Mouse (Mus musculus): ENCODE measurements around the gene Slc6a5. TPM values are rescaled to one million over a fixed set of nuclear protein-coding genes. Genes with fewer than 3 reads are reported as not detected.

Slc6a5 gene
- 5.2 and 5.4 TPM in 2 replicates for polyA plus RNA-seq (2014; fragmentation: Nextera tagmentation; extraction: Ambion mirVana)

DNA sequence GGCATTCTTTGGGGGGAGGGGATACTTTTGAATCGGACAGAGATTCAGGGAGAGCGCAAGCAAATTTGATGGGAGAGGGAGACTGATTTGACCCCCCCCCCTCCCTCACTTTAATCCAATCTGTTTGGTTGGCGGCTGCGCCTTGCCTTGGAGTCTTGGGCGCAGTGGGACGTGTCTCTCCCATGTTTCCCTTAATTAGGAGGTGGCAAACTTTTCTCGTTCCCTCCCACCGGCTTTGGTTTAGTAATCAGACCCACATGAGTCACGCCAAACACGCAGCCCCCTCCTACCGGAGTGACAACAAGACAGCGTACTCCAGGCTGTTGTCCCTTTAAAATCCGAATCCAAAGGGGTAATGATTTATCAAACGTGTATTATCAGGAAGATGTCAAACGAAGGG, at the start of gene Slc6a5:
Gene Slc6a5, plus strand, starts transcription at position 297 of the 400 bp plus-strand sequence.
- Histone ChIP-seq H3K27me3 (ENCODE audit: control insufficient read depth, insufficient read depth, low read length) (peaks cover 96% of the 10 kb centered on the region), H3K4me3 (ENCODE audit: low read depth, low read length) (peak within 1 kb of the TSS; percentile 35), H3K36me3 (ENCODE audit: control insufficient read depth, insufficient read depth, low read length) (no peaks in the 10 kb centered on the region), H3K4me1 (replicated peaks; ENCODE audit: control insufficient read depth, insufficient read depth, low read length) (no peaks in the 10 kb centered on the region; the same call in 1 of the 2 replicates), H3K4me2 (replicated peaks; ENCODE audit: low read depth, low read length) (peak within 1 kb of the TSS; percentile 6; the same call in 1 of the 2 replicates), H3K9me3 (ENCODE audit: control insufficient read depth, low read length) (no peaks in the 10 kb centered on the region), H3K9ac (ENCODE audit: low read depth, low read length) (peak within 1 kb of the TSS; percentile 45; the same call in 1 of the 2 replicates), H3K27ac (ENCODE audit: low read depth, low read length) (peak within 1 kb of the TSS; percentile 61)
- WGBS = 3% methylated on average over 15 of the region's 15 CpGs
- DNase-seq (ENCODE audit: low spot score) (no peak), ATAC-seq (ENCODE audit: low FRiP score) (no peak)

DNA sequence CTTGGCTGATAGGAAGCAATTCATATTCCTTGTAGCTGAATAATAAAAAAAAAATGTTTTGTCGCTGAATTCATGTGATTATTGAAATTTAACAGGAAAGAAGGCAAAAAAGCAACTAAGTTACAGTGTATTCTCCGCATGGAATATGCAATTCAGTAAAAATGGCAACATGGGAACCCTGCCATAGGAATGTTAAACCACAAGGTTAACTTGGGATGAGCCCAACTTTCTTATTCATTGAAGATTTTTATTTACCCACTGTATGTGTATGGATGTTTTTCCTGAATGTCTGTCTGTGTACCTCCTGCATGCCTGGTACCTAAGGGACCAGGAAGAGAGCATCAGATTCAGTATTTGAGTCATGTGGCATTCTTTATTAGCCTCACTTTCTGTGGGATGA, 48.8 kb upstream of the Slc6a5 start:
- no peaks in the 10 kb centered on the region for H3K9me3 ChIP-seq (ENCODE audit: control insufficient read depth, low read length)
- no peaks in the 10 kb centered on the region for H3K4me1 ChIP-seq (replicated peaks; ENCODE audit: control insufficient read depth, insufficient read depth, low read length)
- WGBS = 96% methylated on average over 2 of the region's 2 CpGs
- H3K9ac ChIP-seq (ENCODE audit: low read depth, low read length) = no peak overlapping the region
- H3K36me3 ChIP-seq (ENCODE audit: control insufficient read depth, insufficient read depth, low read length) = no peaks in the 10 kb centered on the region
- DNase-seq (ENCODE audit: low spot score) (no peak), ATAC-seq (ENCODE audit: low FRiP score) (no peak)
- no peak overlapping the region for H3K27ac ChIP-seq (ENCODE audit: low read depth, low read length)
- no peak overlapping the region for H3K4me3 ChIP-seq (ENCODE audit: low read depth, low read length)
- no peak overlapping the region for H3K4me2 ChIP-seq (replicated peaks; ENCODE audit: low read depth, low read length)
- H3K27me3 ChIP-seq (ENCODE audit: control insufficient read depth, insufficient read depth, low read length) = no peaks in the 10 kb centered on the region

DNA sequence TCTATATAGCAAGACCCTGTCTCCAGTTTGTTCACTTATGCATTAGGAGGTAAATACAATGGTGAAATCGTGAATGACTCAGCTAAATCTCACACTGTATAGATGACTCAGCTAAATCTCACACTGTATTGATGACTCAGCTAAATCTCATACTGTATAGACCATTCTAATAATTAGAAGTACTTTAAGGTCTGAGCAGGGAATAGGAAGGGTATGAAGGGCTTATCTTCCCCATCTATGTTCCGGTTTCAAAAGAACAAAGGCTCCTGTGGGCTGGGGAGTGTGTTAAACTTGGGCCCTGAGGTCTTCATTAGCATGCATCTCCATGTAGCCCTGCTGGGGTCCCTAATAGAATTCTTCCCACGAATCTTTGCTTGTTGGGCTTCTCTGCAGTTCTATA, 46.2 kb upstream of the Slc6a5 start:
- H3K4me3 ChIP-seq (ENCODE audit: low read depth, low read length) = no peak overlapping the region
- no peaks in the 10 kb centered on the region for H3K27me3 ChIP-seq (ENCODE audit: control insufficient read depth, insufficient read depth, low read length)
- no peak overlapping the region for H3K27ac ChIP-seq (ENCODE audit: low read depth, low read length)
- H3K4me1 ChIP-seq (replicated peaks; ENCODE audit: control insufficient read depth, insufficient read depth, low read length) = no peaks in the 10 kb centered on the region
- no peak overlapping the region for H3K9ac ChIP-seq (ENCODE audit: low read depth, low read length)
- DNase-seq (ENCODE audit: low spot score) = no peak
- no peaks in the 10 kb centered on the region for H3K36me3 ChIP-seq (ENCODE audit: control insufficient read depth, insufficient read depth, low read length)
- 59% methylated on average over 3 of the region's 3 CpGs for WGBS
- no peak for ATAC-seq (ENCODE audit: low FRiP score)
- H3K9me3 ChIP-seq (ENCODE audit: control insufficient read depth, low read length) = no peaks in the 10 kb centered on the region
- no peak overlapping the region for H3K4me2 ChIP-seq (replicated peaks; ENCODE audit: low read depth, low read length)

DNA sequence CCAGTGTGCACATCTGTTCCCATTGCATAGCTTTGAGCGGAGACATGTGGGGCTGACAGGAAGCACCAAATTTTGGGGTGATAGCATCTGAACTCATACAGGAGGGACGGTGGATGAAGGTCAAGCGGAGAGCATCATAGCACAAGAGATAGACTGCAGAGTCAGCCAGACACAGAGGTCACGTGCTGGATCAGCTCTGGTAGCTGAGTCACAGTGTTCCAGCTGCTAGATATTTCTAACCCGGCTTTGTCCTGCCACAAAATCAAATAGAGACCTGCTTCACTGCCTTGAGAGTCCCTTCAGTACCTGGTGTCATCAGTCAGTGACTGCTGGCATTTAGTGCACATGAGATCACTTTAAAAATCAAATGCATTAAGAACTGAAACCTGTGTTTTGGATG, 40.3 kb upstream of the Slc6a5 start:
- Histone ChIP-seq H3K9ac (ENCODE audit: low read depth, low read length) (no peak overlapping the region; the same call in 1 of the 2 replicates), H3K27me3 (ENCODE audit: control insufficient read depth, insufficient read depth, low read length) (no peaks in the 10 kb centered on the region), H3K27ac (ENCODE audit: low read depth, low read length) (no peak overlapping the region), H3K4me2 (replicated peaks; ENCODE audit: low read depth, low read length) (no peak overlapping the region), H3K4me1 (replicated peaks; ENCODE audit: control insufficient read depth, insufficient read depth, low read length) (no peaks in the 10 kb centered on the region), H3K36me3 (ENCODE audit: control insufficient read depth, insufficient read depth, low read length) (no peaks in the 10 kb centered on the region), H3K4me3 (ENCODE audit: low read depth, low read length) (no peak overlapping the region), H3K9me3 (ENCODE audit: control insufficient read depth, low read length) (no peaks in the 10 kb centered on the region)
- ATAC-seq (ENCODE audit: low FRiP score) (no peak), DNase-seq (ENCODE audit: low spot score) (no peak)
- 79% methylated on average over 5 of the region's 5 CpGs for WGBS

DNA sequence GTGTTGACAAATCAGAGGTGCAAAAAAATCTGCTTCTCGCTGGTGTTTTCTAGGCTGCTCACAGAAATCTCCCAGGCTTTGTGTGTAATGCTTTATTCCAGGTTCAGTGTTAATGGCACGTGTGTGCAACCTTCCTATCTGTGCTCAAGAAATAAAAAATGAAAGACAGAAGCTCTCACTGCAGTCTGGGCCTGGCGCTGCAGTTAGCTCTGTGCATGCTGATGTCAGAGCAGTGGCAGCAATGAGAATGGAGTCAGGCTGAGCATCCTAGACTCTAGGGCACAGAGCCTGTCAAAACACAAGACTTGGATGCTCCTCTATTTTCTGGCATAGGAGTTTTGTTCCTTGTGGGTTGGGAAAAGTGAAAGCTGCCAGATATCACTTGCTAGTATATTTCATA, 39.7 kb upstream of the Slc6a5 start:
- Histone ChIP-seq H3K27me3 (ENCODE audit: control insufficient read depth, insufficient read depth, low read length) (no peaks in the 10 kb centered on the region), H3K36me3 (ENCODE audit: control insufficient read depth, insufficient read depth, low read length) (no peaks in the 10 kb centered on the region), H3K4me2 (replicated peaks; ENCODE audit: low read depth, low read length) (no peak overlapping the region), H3K27ac (ENCODE audit: low read depth, low read length) (no peak overlapping the region), H3K9me3 (ENCODE audit: control insufficient read depth, low read length) (no peaks in the 10 kb centered on the region), H3K4me3 (ENCODE audit: low read depth, low read length) (no peak overlapping the region), H3K9ac (ENCODE audit: low read depth, low read length) (no peak overlapping the region), H3K4me1 (replicated peaks; ENCODE audit: control insufficient read depth, insufficient read depth, low read length) (no peaks in the 10 kb centered on the region)
- DNase-seq (ENCODE audit: low spot score) (no peak), ATAC-seq (ENCODE audit: low FRiP score) (no peak)
- 78% methylated on average over 3 of the region's 3 CpGs for WGBS

DNA sequence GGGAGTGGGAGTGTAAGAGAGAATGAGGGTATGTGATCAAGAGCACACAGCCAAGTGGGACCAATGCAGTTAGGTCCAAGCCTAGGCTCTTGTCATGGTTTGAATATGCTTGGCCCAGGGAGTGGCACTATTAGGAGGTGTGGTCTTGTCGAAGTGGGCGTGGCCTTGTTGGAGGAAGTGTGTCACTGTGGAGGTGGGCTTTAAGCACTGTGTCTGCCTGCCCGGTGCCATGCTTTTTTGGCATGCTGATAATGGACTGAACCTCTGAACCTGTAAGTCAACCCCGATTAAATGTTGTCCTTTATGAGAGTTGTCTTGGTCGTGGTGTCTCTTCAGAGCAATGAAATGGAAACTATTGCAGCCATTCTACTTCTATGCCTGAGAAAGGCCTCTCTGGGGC, 32.6 kb upstream of the Slc6a5 start:
- no peak overlapping the region for H3K4me3 ChIP-seq (ENCODE audit: low read depth, low read length)
- ATAC-seq (ENCODE audit: low FRiP score) (no peak), DNase-seq (ENCODE audit: low spot score) (no peak)
- no peaks in the 10 kb centered on the region for H3K36me3 ChIP-seq (ENCODE audit: control insufficient read depth, insufficient read depth, low read length)
- H3K27ac ChIP-seq (ENCODE audit: low read depth, low read length) = no peak overlapping the region
- no peaks in the 10 kb centered on the region for H3K27me3 ChIP-seq (ENCODE audit: control insufficient read depth, insufficient read depth, low read length)
- no peak overlapping the region for H3K4me2 ChIP-seq (replicated peaks; ENCODE audit: low read depth, low read length)
- H3K9ac ChIP-seq (ENCODE audit: low read depth, low read length) = no peak overlapping the region
- WGBS = 89% methylated on average over 5 of the region's 5 CpGs
- no peaks in the 10 kb centered on the region for H3K4me1 ChIP-seq (replicated peaks; ENCODE audit: control insufficient read depth, insufficient read depth, low read length)
- H3K9me3 ChIP-seq (ENCODE audit: control insufficient read depth, low read length) = no peaks in the 10 kb centered on the region

DNA sequence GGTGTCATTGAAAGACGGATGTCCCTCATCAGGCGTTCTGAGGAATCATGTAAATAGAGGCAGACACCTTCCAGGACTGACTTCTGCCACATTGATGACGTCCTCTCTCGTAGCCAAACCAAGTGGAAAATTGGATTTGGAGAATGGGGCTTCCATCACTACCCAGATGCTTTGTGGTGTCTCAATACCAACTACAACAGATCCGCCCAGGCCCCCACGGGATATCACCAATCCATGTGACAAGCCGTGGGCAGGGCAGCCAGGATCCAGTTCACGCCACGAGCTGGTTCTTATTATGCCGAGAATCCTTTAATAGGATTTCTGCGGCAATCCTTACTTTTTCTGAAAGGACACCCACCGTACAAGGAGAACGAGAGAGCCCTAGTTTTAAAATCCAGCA, 30.9 kb upstream of the Slc6a5 start:
- Histone ChIP-seq H3K36me3 (ENCODE audit: control insufficient read depth, insufficient read depth, low read length) (no peaks in the 10 kb centered on the region), H3K9me3 (ENCODE audit: control insufficient read depth, low read length) (no peaks in the 10 kb centered on the region), H3K27me3 (ENCODE audit: control insufficient read depth, insufficient read depth, low read length) (no peaks in the 10 kb centered on the region), H3K4me2 (replicated peaks; ENCODE audit: low read depth, low read length) (no peak overlapping the region), H3K4me1 (replicated peaks; ENCODE audit: control insufficient read depth, insufficient read depth, low read length) (no peaks in the 10 kb centered on the region), H3K4me3 (ENCODE audit: low read depth, low read length) (no peak overlapping the region), H3K9ac (ENCODE audit: low read depth, low read length) (no peak overlapping the region), H3K27ac (ENCODE audit: low read depth, low read length) (no peak overlapping the region)
- ATAC-seq (ENCODE audit: low FRiP score) = peak; percentile 48
- DNase-seq (ENCODE audit: low spot score) = peak; percentile 12
- WGBS = 66% methylated on average over 13 of the region's 13 CpGs

DNA sequence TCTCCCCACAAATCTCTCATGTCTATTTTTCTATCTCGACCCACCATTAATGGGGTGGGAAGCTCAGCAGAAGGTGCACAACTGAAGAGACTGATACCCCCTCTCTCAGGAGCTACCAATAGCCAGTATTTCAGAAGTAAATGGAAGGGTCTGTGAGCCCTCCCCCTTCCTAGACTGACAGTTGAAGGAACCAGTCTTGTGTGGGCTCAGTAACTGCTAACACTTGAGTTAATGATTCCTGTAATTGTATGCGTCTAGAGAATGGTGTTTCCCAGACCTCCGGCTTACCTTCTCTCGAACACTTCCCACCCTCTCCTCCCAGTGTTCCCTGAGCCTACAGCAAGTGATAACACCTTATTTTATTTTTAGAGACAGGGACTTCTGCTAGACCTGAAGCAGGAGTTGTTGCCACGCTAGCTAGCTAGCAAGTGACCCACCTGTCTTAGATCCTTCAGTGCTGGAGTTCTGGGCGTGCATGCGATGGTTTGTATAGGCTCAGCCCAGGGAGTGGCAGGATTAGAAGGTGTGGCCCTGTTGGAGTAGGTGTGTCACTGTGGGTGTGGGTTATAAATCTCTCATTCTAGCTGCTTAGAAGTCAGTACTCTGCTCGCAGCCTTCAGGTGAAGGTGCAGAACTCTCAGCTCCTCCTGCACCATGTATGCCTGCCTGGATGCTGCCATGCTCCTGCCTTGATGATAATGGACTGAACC, 29.8 kb upstream of the Slc6a5 start:
- ATAC-seq (ENCODE audit: low FRiP score) (no peak), DNase-seq (ENCODE audit: low spot score) (no peak)
- WGBS = 77% methylated on average over 8 of the region's 8 CpGs
- H3K4me3 ChIP-seq (ENCODE audit: low read depth, low read length) = no peak overlapping the region
- no peaks in the 10 kb centered on the region for H3K27me3 ChIP-seq (ENCODE audit: control insufficient read depth, insufficient read depth, low read length)
- peak overlapping the region; percentile 0; the same call in 1 of the 2 replicates for H3K27ac ChIP-seq (ENCODE audit: low read depth, low read length)
- no peaks in the 10 kb centered on the region for H3K9me3 ChIP-seq (ENCODE audit: control insufficient read depth, low read length)
- no peak overlapping the region for H3K9ac ChIP-seq (ENCODE audit: low read depth, low read length)
- no peaks in the 10 kb centered on the region for H3K36me3 ChIP-seq (ENCODE audit: control insufficient read depth, insufficient read depth, low read length)
- no peaks in the 10 kb centered on the region for H3K4me1 ChIP-seq (replicated peaks; ENCODE audit: control insufficient read depth, insufficient read depth, low read length)
- H3K4me2 ChIP-seq (replicated peaks; ENCODE audit: low read depth, low read length) = no peak overlapping the region

DNA sequence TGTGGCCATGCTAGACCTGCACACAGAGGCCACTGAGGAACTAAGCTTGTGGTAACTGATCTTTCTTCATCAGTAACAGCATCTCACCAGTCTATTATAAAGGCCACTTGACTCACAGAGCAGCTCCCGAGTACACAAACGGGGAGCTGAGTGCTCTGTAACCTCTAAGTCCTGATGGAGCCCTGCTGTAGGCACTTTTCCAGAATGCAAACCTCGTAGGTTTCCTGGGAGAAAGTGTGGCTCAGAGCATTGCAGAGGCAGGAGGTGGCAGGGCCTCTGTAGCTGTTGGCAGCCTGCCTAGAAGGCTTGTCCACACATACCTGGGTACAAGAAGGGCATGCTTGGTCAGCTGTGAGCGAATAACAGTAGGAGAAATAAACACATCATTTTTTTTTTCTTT, 27.7 kb upstream of the Slc6a5 start:
- no peak overlapping the region for H3K4me3 ChIP-seq (ENCODE audit: low read depth, low read length)
- ATAC-seq (ENCODE audit: low FRiP score) (no peak), DNase-seq (ENCODE audit: low spot score) (no peak)
- H3K4me2 ChIP-seq (replicated peaks; ENCODE audit: low read depth, low read length) = no peak overlapping the region
- no peak overlapping the region for H3K9ac ChIP-seq (ENCODE audit: low read depth, low read length)
- H3K36me3 ChIP-seq (ENCODE audit: control insufficient read depth, insufficient read depth, low read length) = no peaks in the 10 kb centered on the region
- 44% methylated on average over 4 of the region's 4 CpGs for WGBS
- H3K9me3 ChIP-seq (ENCODE audit: control insufficient read depth, low read length) = no peaks in the 10 kb centered on the region
- H3K4me1 ChIP-seq (replicated peaks; ENCODE audit: control insufficient read depth, insufficient read depth, low read length) = no peaks in the 10 kb centered on the region
- H3K27ac ChIP-seq (ENCODE audit: low read depth, low read length) = no peak overlapping the region
- no peaks in the 10 kb centered on the region for H3K27me3 ChIP-seq (ENCODE audit: control insufficient read depth, insufficient read depth, low read length)
